Mouse (Mus musculus) kidney, adult 11 months (tissue): ENCODE results near the gene Abcc9.
"Not testable (repeated sequence)": the region's sequence is repeated elsewhere in the genome, so short reads cannot be mapped to it uniquely, and the experiment has no call there.

ENCODE experiments used
- DNase-seq: peaks from one replicate; pipeline ENCODE4 v3.0.0; 2022

Abcc9 gene

DNA sequence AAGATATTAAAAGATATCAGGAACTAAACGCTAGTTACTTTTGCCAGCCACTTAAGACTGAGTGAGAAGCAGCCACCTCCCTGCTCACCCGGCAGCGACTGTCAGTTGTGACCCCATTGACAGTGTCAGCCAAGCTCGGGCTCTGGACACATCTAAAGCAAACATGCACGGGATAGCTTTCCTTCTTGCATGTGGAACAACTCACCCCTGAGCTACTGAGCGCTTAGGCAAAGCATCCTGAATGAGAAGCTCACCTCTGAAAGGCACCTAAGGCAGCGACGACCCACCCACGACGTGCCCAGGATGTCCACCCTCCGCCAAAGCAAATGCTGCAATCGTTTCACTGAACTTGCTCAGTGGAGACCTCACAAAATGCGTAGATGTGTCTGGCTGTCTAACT is 954 bp downstream of the Abcc9 start:
- no peak for DNase-seq

- no peak for DNase-seq
These were observed 1.4 kb downstream of the Abcc9 start for GRCm38 (mm10) chr6:142700753-142701152.

DNA sequence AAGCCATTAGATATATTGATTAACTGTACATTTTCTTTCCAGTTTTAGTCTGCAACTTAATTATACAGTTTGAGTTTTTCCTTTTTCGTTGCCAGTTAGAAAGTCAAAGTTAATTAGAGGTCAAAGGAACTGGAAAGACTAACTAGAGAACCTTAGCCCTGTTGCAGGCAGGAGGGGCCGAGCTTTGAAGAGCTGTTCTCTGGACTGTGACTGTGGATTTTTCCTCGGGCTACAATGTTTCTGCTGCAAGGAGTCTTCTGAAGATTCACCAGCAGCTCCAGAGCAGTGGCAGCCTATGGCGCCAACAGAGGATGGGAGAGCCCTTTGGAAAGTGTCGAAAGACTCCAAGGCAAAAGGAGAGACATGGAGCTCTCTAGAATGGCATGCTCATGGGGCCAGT is 10.0 kb downstream of the Abcc9 start:
- peak; percentile 41 for DNase-seq

DNA sequence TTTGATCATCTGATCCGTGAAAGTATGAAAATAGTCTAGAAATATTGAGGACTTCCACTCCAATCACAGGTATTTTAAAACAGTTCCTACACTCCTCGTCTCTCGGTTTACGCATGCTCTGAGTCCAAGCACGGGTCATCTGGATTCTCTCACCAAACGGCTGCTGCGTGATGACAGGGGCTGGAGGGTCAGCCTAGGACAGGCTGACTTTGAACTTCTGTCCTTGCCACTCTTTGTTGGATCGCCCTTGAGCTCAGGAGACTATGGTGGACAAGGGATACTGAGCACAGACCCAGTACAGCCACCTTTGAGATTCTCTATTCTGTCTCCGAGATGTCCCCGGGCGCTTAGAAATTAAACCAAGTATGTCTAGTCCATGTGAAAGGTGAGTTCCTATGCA is 12.4 kb downstream of the Abcc9 start:
- DNase-seq: no peak

GRCm38 (mm10) chr6:142682985-142683691 is 19.0 kb downstream of the Abcc9 start:
- DNase-seq: no peak

GRCm38 (mm10) chr6:142670021-142670420 is 32.1 kb downstream of the Abcc9 start:
- DNase-seq: no peak

DNA sequence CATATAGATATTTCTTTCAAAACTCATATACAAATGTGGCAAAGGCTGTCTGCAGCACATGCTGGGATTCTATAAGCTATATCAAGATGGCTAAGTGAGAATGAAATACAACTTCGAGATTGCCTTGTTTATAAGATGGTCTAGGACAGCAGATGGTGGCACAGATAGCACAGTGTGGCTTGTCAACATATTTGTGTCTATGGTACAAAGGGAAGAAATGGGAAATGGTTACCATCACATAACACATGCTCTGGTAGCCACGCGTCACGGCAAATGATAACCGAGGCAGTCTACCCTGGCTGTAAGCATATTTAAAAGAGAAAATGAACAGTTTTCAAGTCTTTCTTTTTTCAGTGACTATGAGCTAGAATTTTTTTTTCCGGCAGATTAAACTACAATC is 32.8 kb downstream of the Abcc9 start:
- no peak for DNase-seq

DNA sequence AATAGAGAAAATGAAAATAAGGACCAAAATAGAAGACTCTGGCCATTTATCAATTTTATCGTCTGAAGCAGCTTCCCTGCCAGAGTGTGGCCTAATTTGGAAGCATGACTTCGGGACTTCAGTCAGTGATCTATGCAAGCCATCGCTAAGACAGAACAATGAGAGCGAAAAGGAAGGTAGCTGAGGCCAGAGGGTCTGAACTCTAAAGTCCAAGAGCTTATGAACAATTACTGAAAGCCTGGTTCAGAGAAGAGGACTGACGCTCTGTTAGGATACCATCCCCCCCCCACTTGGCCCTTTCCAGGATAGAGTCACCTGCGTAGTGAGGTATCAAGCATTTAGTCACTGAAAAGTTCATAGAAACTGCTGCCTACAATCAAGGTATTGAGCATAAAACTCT is 33.3 kb downstream of the Abcc9 start:
- DNase-seq: peak; percentile 7

GRCm38 (mm10) chr6:142668419-142668766 is 33.7 kb downstream of the Abcc9 start:
- DNase-seq: no peak

- peak; percentile 12 for DNase-seq
These were observed 34.3 kb downstream of the Abcc9 start for GRCm38 (mm10) chr6:142667701-142668418.

DNA sequence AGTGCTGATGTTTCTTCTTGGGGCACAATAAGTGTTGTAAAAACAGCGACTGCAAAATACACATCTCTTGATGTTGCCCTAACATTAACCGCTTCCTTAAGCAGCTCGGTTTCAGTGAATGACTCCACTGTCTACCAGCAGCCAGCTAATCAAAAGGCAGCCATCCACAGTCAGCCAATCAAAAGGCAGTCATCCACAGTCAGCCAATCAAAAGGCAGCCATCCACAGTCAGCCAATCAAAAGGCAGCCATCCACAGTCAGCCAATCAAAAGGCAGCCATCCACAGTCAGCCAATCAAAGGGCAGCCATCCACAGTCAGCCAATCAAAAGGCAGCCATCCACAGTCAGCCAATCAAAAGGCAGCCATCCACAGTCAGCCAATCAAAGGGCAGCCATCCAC is 40.1 kb downstream of the Abcc9 start:
- not testable (repeated sequence) for DNase-seq

DNA sequence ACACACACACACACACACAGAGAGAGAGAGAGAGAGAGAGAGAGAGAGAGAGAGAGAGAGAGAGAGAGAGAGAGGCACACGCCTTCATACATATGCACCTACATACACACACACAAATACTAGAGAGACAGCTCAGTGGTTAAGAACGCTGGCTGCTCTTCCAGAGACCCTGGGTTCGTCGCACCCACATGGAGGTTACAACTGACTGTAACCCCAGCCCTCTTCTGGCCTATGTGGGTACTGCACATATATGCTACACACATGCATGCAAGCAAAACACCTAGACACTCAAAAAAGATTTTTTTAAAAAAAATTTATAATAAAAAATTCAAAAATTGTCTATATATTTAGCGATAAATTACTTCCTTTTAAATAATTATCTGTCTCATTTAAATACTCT is 43.1 kb downstream of the Abcc9 start:
- DNase-seq: no peak

GRCm38 (mm10) chr6:142654561-142654960 is 47.6 kb downstream of the Abcc9 start:
- DNase-seq: peak; percentile 15

DNA sequence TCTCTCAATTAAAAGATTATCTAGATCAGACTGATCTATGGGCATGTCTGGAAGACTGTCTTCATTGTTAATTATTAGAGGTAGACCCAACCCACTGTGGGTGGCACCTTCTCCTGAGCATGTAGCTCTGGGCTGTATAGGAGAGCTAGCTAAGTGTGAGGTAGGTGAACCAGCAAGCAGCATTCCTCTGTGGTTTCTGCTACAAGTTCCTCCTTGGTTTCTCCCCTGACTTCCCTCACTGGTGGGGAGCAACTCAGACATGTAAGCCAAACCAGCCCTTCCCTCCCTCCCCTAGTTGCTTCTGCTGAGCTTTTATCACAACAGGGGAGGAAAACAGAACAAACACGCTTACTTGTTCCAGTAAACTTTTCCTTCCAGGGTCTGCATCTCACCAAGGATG is 49.9 kb downstream of the Abcc9 start:
- no peak for DNase-seq

DNA sequence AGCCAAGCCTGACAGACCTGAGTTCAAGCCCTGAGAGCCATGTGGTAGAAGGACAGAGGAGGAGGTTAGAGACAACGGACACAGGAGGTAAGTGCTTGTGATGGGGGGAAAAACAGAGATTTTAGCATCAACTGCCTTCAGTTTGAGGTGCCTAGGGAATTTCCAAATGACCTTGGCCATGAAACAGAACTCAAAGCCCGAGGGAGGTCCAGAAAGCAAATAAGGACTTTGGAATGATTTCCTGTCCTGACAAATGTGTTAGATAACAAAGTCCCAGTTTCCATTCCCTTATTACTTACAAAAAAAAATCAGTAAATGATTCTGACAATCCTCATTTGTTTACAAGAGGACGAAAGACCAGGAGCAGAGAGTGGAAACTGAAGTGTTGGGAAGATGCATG is 52.8 kb downstream of the Abcc9 start:
- DNase-seq: no peak

- no peak for DNase-seq
These were observed 56.6 kb downstream of the Abcc9 start for GRCm38 (mm10) chr6:142645474-142645873.

- DNase-seq: no peak
These were observed 62.8 kb downstream of the Abcc9 start for GRCm38 (mm10) chr6:142639301-142639700.

GRCm38 (mm10) chr6:142635654-142636053 is 66.5 kb downstream of the Abcc9 start:
- DNase-seq: no peak

DNA sequence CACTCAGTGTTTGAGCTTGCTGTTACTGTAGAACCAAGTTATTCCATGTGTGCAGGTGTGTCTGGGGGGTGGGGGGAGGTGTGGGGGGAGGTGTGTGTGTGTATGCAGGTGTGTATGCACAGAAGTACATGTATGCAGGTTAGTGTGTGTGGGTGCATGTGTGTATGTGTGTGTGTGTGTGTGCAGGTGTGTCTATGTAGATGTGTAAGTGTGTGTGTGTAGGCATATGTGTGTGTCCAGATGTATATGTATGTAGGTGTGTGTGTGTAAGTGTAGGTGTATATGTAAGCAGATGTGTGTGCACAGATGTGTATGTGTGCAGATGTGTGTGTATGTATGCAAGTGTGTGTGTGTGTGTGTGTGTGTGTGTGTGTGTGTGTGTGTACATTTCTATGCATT is 66.9 kb downstream of the Abcc9 start:
- no peak for DNase-seq

GRCm38 (mm10) chr6:142634530-142635184 is 67.5 kb downstream of the Abcc9 start:
- DNase-seq: no peak

GRCm38 (mm10) chr6:142623351-142623750 is 78.8 kb downstream of the Abcc9 start:
- DNase-seq: peak; percentile 58

- DNase-seq: no peak
These were observed 85.5 kb downstream of the Abcc9 start for GRCm38 (mm10) chr6:142616659-142617058.

DNA sequence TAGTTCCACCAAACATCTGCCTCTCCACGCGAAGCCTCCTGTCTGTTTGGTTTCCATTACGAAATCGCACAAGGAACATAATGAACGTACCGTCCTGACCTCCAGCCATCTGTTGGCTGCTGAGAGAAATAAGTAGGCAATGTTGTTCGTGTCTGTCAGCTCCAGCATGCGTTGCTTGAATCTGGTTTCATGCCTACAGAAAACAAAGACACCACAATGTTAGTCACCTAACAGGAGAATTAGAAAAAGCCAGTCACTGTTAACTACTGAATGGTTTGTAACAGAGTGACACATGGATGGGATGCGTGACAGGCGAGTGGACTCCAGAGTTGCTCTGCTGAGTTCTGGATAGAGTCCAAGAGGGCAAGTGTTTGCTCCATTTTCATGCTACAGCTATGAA is 87.8 kb downstream of the Abcc9 start:
- DNase-seq: no peak

- no peak for DNase-seq
These were observed 89.7 kb downstream of the Abcc9 start for GRCm38 (mm10) chr6:142612366-142612765.
